Mouse (Mus musculus): ENCODE data around the gene Adipor2. TPM values are rescaled to one million over a fixed set of nuclear protein-coding genes. Genes with fewer than 3 reads are reported as not detected.

The Adipor2 gene
- total and polyA plus RNA-seq, 2 experiments from 2014 or later = 42.4 to 62.5 TPM

DNA sequence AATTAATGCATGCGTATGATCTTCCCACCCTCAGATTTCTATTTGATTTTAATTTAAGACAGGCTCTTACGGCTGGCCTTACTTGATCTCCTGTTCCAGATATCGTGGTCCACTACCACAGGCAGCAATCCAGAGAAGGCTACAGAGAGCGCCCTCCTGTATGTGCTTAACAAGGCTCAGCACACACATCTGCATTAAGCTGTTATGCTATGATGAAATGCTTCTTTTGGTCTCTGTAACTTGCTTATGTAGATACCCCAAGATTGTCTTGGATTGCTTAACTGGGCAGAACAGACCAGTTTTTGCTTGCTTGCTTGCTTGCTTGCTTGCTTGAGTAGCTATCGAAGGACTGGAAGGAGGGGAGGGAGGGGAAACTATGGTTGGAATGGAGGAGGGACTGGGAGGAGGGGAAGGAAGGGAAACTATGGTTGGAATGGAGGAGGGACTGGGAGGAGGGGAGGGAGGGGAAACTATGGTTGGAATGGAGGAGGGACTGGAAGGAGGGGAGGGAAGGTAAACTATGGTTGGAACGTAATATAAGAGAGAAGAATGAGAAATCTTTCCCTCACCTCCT, 14.3 kb upstream of the Adipor2 start:
- Histone ChIP-seq H3K9ac (replicated peaks; ENCODE audit: low read depth, low read length) (no peak overlapping the region), H3K4me1 (ENCODE audit: control insufficient read depth, insufficient read depth) (no peaks in the 10 kb centered on the region), H3K4me2 (ENCODE audit: low read depth, low read length) (no peak overlapping the region), H3K27me3 (ENCODE audit: control insufficient read depth, insufficient read depth, low read length) (no peaks in the 10 kb centered on the region), H3K36me3 (replicated peaks; ENCODE audit: control insufficient read depth, insufficient read depth, low read length) (no peaks in the 10 kb centered on the region), H3K27ac (ENCODE audit: low read depth) (no peak overlapping the region), H3K9me3 (replicated peaks; ENCODE audit: control insufficient read depth, low read length) (no peaks in the 10 kb centered on the region), H3K4me3 (ENCODE audit: low read depth, low read length) (no peak overlapping the region)
- TF ChIP-seq CTCF (IDR thresholded peaks at IDR 0.05; ENCODE audit: low read depth) (no peak), EP300 (IDR thresholded peaks at IDR 0.05; ENCODE audit: low read depth) (no peak)
- 65% methylated on average over 6 of the region's 6 CpGs for WGBS
- ATAC-seq (ENCODE audit: insufficient read depth, low read depth) (no peak), DNase-seq (ENCODE audit: low spot score) (no peak)

DNA sequence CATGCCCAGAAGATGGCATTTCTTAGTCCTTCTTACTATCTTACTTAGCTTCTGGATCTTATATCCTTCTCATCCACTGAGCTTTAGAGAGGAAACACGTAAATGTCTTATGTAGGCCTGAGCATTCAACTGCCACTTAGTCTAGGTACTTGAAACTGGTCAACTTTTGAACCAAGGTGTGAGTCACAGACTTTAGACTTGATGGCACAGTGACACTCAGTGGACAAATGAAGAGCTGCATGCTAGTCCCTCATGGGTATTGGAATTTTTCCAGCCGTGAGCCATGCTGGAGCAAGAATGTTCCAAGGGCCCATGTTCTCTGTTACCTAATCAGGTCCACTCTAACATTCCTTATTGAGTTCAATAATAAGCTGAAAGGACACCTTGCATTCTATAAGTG, 13.0 kb upstream of the Adipor2 start:
- Histone ChIP-seq H3K4me3 (ENCODE audit: low read depth, low read length) (no peak overlapping the region), H3K4me2 (ENCODE audit: low read depth, low read length) (no peak overlapping the region), H3K27me3 (ENCODE audit: control insufficient read depth, insufficient read depth, low read length) (no peaks in the 10 kb centered on the region), H3K36me3 (replicated peaks; ENCODE audit: control insufficient read depth, insufficient read depth, low read length) (no peaks in the 10 kb centered on the region), H3K27ac (ENCODE audit: low read depth) (no peak overlapping the region), H3K9me3 (replicated peaks; ENCODE audit: control insufficient read depth, low read length) (no peaks in the 10 kb centered on the region), H3K4me1 (ENCODE audit: control insufficient read depth, insufficient read depth) (no peaks in the 10 kb centered on the region), H3K9ac (replicated peaks; ENCODE audit: low read depth, low read length) (no peak overlapping the region)
- WGBS = 23% methylated on average over 2 of the region's 2 CpGs
- ATAC-seq (ENCODE audit: insufficient read depth, low read depth) (peak; percentile 72), DNase-seq (ENCODE audit: low spot score) (peak; percentile 87)
- TF ChIP-seq CTCF (IDR thresholded peaks at IDR 0.05; ENCODE audit: low read depth) (peak; percentile 95), EP300 (IDR thresholded peaks at IDR 0.05; ENCODE audit: low read depth) (no peak)

DNA sequence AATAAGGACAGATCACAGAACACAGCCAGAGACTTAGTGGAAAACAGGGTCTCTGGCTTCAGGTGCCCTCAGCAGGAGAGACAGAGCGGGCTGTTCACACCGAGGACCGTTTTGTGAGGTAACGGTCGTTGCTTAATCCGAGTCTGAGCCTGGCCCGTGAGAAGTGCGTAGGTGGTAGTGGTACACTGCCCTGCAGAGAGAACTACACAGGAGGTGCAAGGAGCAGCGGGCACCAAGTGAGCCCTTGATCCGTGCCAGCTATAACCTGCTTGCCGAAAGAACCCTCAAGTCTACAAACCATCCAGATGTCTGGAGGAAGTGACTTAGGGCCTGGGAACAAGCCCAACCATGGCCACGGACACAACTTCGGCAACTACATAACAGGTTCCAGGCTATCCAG, 11.8 kb upstream of the Adipor2 start:
- no peaks in the 10 kb centered on the region for H3K27me3 ChIP-seq (ENCODE audit: control insufficient read depth, insufficient read depth, low read length)
- TF ChIP-seq EP300 (IDR thresholded peaks at IDR 0.05; ENCODE audit: low read depth) (no peak), CTCF (IDR thresholded peaks at IDR 0.05; ENCODE audit: low read depth) (no peak)
- WGBS = 91% methylated on average over 13 of the region's 13 CpGs

DNA sequence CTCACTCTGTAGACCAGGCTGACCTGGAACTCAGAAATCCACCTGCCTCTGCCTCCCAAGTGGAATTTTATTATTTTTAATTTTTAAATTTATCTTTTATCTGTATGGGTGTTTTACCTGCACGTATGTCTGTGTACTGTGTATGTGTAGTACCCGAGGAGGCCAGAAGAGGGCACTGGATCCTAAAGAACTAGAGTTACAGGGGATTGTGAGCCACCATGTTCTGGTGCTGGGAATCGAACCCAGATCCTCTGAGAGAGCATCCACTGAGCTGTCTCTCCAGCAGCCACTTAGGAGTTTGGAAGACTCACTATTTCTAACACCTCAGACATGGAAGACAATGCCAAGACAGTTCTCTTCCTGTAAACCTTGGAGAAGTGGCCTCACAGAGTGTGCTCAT, 11.1 kb upstream of the Adipor2 start:
- 84% methylated on average over 3 of the region's 3 CpGs for WGBS
- peak; percentile 29; the same call in 1 of the 2 replicates for TF ChIP-seq CTCF (IDR thresholded peaks at IDR 0.05; ENCODE audit: low read depth)
- TF ChIP-seq EP300 (IDR thresholded peaks at IDR 0.05; ENCODE audit: low read depth) = no peak
- Histone ChIP-seq H3K27ac (ENCODE audit: low read depth) (no peak overlapping the region), H3K27me3 (ENCODE audit: control insufficient read depth, insufficient read depth, low read length) (no peaks in the 10 kb centered on the region), H3K9ac (replicated peaks; ENCODE audit: low read depth, low read length) (no peak overlapping the region), H3K4me1 (ENCODE audit: control insufficient read depth, insufficient read depth) (no peaks in the 10 kb centered on the region), H3K4me3 (ENCODE audit: low read depth, low read length) (no peak overlapping the region), H3K36me3 (replicated peaks; ENCODE audit: control insufficient read depth, insufficient read depth, low read length) (no peaks in the 10 kb centered on the region), H3K4me2 (ENCODE audit: low read depth, low read length) (no peak overlapping the region), H3K9me3 (replicated peaks; ENCODE audit: control insufficient read depth, low read length) (no peaks in the 10 kb centered on the region)
- no peak for ATAC-seq (ENCODE audit: insufficient read depth, low read depth)
- DNase-seq (ENCODE audit: low spot score) = no peak

More for the DNA sequence above, 11.8 kb upstream of the Adipor2 start:
- Histone ChIP-seq H3K27ac (ENCODE audit: low read depth) (no peak overlapping the region), H3K36me3 (replicated peaks; ENCODE audit: control insufficient read depth, insufficient read depth, low read length) (no peaks in the 10 kb centered on the region), H3K9ac (replicated peaks; ENCODE audit: low read depth, low read length) (no peak overlapping the region), H3K4me3 (ENCODE audit: low read depth, low read length) (no peak overlapping the region), H3K4me1 (ENCODE audit: control insufficient read depth, insufficient read depth) (no peaks in the 10 kb centered on the region), H3K9me3 (replicated peaks; ENCODE audit: control insufficient read depth, low read length) (no peaks in the 10 kb centered on the region), H3K4me2 (ENCODE audit: low read depth, low read length) (no peak overlapping the region)
- no peak for DNase-seq (ENCODE audit: low spot score)
- ATAC-seq (ENCODE audit: insufficient read depth, low read depth) = no peak

DNA sequence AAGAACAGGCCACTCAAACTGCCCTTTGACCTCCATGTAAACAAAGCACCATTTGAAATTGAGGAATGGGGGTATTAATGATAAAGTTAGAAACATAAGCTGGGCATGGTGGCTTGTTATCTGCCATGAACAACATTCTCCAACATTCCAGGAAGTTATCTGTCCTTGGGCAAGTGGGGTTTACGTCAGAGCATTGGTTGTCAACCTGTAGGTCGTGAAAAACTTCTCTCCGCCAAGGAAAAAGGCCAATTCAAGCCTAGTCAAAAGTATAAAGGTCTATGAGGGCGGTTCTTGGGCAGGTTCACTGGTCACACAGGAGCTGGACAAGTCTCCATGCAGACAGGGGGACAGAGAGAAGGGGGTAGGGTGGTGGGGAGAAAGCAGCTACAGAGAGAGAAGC, 3.5 kb upstream of the Adipor2 start:
- H3K4me3 ChIP-seq (ENCODE audit: low read depth, low read length) = no peak overlapping the region
- 56% methylated on average over 4 of the region's 4 CpGs for WGBS
- H3K4me2 ChIP-seq (ENCODE audit: low read depth, low read length) = no peak overlapping the region
- ATAC-seq (ENCODE audit: insufficient read depth, low read depth) = no peak
- TF ChIP-seq CTCF (IDR thresholded peaks at IDR 0.05; ENCODE audit: low read depth) (no peak), EP300 (IDR thresholded peaks at IDR 0.05; ENCODE audit: low read depth) (no peak)
- no peak overlapping the region for H3K9ac ChIP-seq (replicated peaks; ENCODE audit: low read depth, low read length)
- H3K4me1 ChIP-seq (ENCODE audit: control insufficient read depth, insufficient read depth) = peaks cover 21% of the 10 kb centered on the region
- DNase-seq (ENCODE audit: low spot score) = no peak
- no peak overlapping the region for H3K27ac ChIP-seq (ENCODE audit: low read depth)
- H3K9me3 ChIP-seq (replicated peaks; ENCODE audit: control insufficient read depth, low read length) = no peaks in the 10 kb centered on the region
- no peaks in the 10 kb centered on the region for H3K27me3 ChIP-seq (ENCODE audit: control insufficient read depth, insufficient read depth, low read length)
- no peaks in the 10 kb centered on the region for H3K36me3 ChIP-seq (replicated peaks; ENCODE audit: control insufficient read depth, insufficient read depth, low read length)

DNA sequence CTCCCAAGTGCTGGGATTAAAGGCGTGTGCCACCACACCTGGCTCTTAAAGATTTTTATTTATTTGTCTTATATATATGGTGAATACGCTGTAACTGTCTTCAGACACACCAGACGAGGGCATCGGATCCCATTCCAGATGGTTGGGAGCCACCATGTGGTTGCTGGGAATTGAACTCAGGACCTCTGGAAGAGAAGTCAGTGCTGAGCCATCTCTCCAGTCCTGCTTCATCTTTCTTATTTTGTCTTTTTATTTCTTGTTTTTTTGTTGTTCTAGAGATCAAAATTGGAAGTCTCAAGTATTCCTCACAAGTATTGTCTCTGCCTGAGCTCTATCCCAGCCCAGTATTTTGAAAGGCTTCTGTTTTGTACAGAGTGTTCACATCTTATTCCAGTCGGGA, 2.9 kb upstream of the Adipor2 start:
- Histone ChIP-seq H3K4me1 (ENCODE audit: control insufficient read depth, insufficient read depth) (peaks cover 21% of the 10 kb centered on the region), H3K27me3 (ENCODE audit: control insufficient read depth, insufficient read depth, low read length) (no peaks in the 10 kb centered on the region), H3K36me3 (replicated peaks; ENCODE audit: control insufficient read depth, insufficient read depth, low read length) (no peaks in the 10 kb centered on the region), H3K27ac (ENCODE audit: low read depth) (no peak overlapping the region), H3K4me2 (ENCODE audit: low read depth, low read length) (no peak overlapping the region), H3K9me3 (replicated peaks; ENCODE audit: control insufficient read depth, low read length) (no peaks in the 10 kb centered on the region), H3K9ac (replicated peaks; ENCODE audit: low read depth, low read length) (no peak overlapping the region), H3K4me3 (ENCODE audit: low read depth, low read length) (no peak overlapping the region)
- TF ChIP-seq CTCF (IDR thresholded peaks at IDR 0.05; ENCODE audit: low read depth) (no peak), EP300 (IDR thresholded peaks at IDR 0.05; ENCODE audit: low read depth) (no peak)
- WGBS = 91% methylated on average over 5 of the region's 5 CpGs
- ATAC-seq (ENCODE audit: insufficient read depth, low read depth) (no peak), DNase-seq (ENCODE audit: low spot score) (no peak)
